Mouse (Mus musculus) v-Abl transformed pro-B cells (cell line): Measurements from ENCODE around the gene Inpp5d.

Experiments used
- in situ Hi-C, 2 experiments: fragments of 400-800 bp; cut with MboI; formaldehyde crosslinking; loops; one replicate each; pipeline ENCODE4 v1.15.1; 2025; ENCODE audit not compliant: unreplicated experiment in 2 of 2

Gene Inpp5d

GRCm38 (mm10) chr1:87734153-87734552, 114.0 kb downstream of the Inpp5d start:
- in situ Hi-C loops: no loop called here

GRCm38 (mm10) chr1:87740584-87741290, 120.6 kb downstream of the Inpp5d start:
- in situ Hi-C loops: no loop called here

DNA sequence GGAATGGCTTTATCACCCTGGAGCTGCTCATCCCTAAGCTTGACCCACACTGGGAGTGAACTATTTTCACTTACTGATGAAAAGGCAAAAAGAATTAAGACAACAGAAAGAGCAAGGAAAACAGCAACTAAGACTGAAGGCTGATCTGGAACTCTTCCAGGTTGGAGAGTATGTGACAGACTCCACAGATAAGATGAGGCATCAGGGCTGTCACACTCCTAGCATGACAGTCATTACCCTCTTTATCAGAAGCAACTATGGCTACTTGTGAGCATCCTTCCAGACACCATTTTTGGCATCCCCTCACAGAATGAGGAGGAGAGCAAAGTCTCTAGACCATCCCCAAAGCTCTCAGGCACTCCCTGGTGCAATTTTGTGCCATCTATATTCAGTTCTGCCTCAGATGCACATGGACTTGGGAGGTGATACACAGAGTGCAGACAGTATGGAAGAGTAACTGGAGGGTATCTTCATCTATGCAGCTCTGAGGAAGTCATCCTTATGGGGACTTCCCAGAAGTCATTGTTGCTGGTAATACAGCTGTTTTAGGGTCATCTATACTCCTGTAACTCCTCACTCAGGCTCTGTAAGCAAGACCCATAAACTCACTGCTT, 129.4 kb downstream of the Inpp5d start:
- in situ Hi-C loops: no loop called here

GRCm38 (mm10) chr1:87755641-87756470, 135.7 kb downstream of the Inpp5d start, which contains the start of gene Atg16l1:
Gene Atg16l1, plus strand, starts transcription at chr1:87755870.
- in situ Hi-C loops: loop anchor here (5.0 to 25.0 kb wide), 5 partner anchors 304 to 531 kb away; partner anchors contain the start of genes Hjurp (in 1 of the 2), Trpm8 (in 1 of the 2), Ugt1a6a (in 1 of the 2) and Ugt1a6b (in 1 of the 2)

- in situ Hi-C loops: loop anchor here (10.0 to 25.0 kb wide), 5 partner anchors 161 to 527 kb away; partner anchors contain the start of genes Hjurp (in 1 of the 2), Trpm8 (in 1 of the 2), Ugt1a6a (in 1 of the 2) and Ugt1a6b (in 1 of the 2)
Observed at GRCm38 (mm10) chr1:87763821-87764220, 143.7 kb downstream of the Inpp5d start.

DNA sequence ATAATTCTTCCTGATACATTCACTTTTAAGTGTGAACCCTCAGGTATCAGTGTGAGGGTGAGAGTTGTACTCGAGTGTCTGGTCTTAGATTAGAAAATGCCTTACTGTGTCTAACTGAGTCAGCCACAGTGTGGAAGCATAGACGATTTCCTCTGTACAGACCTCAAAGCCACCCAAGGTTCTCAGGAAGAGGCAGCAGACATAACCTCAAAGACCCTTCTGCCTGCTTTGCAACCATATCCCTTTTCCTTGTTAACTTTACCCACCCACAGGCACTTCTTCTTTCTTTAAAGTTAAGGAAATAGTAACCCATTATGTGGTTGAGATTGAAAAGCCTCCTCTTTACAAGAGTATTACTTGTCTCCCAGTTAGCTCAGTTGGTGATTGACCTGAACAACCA, 145.6 kb downstream of the Inpp5d start:
- in situ Hi-C loops: loop anchor here (5.0 to 25.0 kb wide), 6 partner anchors 159 to 528 kb away; partner anchors contain the start of genes Hjurp (in 1 of the 2), Trpm8 (in 1 of the 2), Ugt1a6a (in 1 of the 2) and Ugt1a6b (in 1 of the 2)

DNA sequence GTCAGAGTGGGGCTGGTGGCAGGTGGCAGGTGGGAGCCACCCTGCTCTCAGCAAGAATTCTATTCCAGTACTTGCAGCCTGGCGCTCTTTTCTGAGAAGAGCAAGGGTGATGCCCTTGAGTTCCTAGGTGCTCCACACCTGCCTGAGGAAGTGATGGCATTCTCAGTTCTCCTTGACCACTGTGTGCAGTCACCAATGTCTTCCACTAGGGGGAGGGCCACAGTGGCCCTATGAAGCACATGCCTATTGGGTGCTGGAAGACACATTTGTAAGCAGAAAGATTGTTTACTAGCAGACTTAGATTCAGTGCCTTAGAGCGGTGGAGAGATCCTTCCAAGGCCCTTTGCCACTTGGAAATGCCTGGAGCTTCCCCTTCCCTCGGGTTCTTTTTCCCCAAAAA, 146.1 kb downstream of the Inpp5d start:
- in situ Hi-C loops: loop anchor here (5.0 to 25.0 kb wide), 6 partner anchors 159 to 529 kb away; partner anchors contain the start of genes Hjurp (in 1 of the 2), Trpm8 (in 1 of the 2), Ugt1a6a (in 1 of the 2) and Ugt1a6b (in 1 of the 2)

DNA sequence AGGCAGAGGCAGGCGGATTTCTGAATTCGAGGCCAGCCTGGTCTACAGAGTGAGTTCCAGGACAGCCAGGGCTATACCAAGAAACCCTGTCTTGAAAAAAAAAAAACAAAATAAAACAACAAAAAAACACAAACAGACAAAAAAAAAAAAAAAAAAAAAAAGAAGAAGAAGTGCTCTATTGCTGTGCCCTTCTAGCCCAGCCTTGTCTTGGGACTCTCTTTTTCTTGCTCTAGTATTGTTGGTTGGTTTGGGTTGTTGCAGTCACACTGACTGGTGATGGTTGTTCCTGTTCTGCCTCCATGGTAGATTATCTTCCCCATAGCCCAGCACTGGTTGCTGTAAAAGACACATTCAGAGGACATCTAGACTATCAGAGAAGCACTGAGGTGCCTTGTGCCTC, 149.2 kb downstream of the Inpp5d start:
- in situ Hi-C loops: loop anchor here (5.0 to 25.0 kb wide), 6 partner anchors 156 to 532 kb away; partner anchors contain the start of genes Hjurp (in 1 of the 2), Trpm8 (in 1 of the 2), Ugt1a6a (in 1 of the 2) and Ugt1a6b (in 1 of the 2)
